Mouse (Mus musculus) gastrocnemius, adult 18-20 months (tissue): ENCODE results near the gene Il15. TPM values are rescaled to one million over a fixed set of nuclear protein-coding genes. Genes with fewer than 3 reads are reported as not detected.

Experiments
- DNase-seq: peaks from one replicate; pipeline ENCODE4 v3.0.0; 2021; ENCODE audit warnings: low spot score
- long read RNA-seq, 2 experiments: library from polyadenylated mRNA; stranded (forward); transcript quantifications; one replicate each; pipeline ENCODE4 v2.0.0; 2021
- total RNA-seq, 2 experiments: library from RNA; stranded (reverse); gene quantifications; 2 replicates each; pipeline ENCODE4 v1.2.3; 2021

Gene Il15
- 10 to 100 TPM in 1 of 2 experiments, 1 to 10 TPM in 1; 9.1 to 13.1 TPM for total RNA-seq
- long read RNA-seq, experiment 1, partial matches to known transcripts: 0 of 4 reads
- long read RNA-seq, experiment 1, other reads (novel, unspliced or antisense): 3 of 4 reads
- long read RNA-seq, experiment 2, partial matches to known transcripts: 0 of 2 reads
- long read RNA-seq, experiment 2, other reads (novel, unspliced or antisense): 2 of 2 reads

DNA sequence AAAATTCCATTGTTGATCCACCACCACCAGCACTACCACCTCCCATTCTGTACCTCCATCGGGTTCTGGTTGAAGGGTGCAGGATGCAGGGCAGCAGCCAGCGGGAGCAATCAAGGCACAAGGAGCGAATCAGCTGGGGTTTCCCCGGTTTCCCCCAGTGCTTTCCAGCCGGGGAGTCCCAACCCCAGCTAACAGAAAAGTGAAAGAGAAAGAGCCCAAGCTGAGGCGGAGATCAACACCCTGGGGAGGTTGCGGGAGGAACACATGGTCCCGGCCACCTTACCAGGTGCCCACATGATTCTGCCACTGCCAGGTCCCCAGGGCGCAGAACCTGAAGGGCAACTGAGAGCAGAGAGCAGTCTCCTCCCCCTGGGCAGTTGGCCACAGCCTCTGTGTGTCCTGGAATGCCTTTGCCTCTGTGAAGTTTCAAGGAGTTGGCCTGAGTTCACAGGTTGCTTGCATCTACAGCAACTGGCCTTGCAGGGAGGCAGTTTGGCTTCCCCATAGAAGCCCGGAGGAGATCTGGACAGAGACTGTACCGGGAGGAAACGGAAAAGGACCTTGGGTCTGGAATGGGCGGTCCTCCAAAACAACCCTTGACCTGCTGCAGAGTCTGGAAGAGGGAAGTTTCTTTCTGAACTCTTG, at the start of gene Il15:
Il15 (minus strand) TSS at position 537 of the 645 bp plus-strand sequence.
- peak; percentile 72 for DNase-seq

DNA sequence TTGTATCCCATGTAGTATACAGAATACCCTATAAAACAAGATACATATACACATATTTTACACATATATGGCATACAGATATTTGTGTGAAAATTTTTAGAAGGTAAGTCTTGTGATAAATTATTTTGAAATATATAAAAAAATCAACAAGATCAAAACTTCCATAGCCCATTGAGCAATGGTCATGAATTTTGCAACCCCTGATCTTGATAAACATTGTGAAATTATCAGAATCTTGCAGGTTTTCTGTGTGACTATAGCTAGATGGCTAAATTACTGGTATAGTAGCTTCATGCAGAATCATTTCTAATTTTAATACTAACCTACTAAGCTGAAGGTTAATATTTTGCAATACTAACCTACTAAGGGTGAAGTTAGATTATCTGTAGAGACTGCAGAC, 41.9 kb upstream of the Il15 start:
- DNase-seq: no peak

DNA sequence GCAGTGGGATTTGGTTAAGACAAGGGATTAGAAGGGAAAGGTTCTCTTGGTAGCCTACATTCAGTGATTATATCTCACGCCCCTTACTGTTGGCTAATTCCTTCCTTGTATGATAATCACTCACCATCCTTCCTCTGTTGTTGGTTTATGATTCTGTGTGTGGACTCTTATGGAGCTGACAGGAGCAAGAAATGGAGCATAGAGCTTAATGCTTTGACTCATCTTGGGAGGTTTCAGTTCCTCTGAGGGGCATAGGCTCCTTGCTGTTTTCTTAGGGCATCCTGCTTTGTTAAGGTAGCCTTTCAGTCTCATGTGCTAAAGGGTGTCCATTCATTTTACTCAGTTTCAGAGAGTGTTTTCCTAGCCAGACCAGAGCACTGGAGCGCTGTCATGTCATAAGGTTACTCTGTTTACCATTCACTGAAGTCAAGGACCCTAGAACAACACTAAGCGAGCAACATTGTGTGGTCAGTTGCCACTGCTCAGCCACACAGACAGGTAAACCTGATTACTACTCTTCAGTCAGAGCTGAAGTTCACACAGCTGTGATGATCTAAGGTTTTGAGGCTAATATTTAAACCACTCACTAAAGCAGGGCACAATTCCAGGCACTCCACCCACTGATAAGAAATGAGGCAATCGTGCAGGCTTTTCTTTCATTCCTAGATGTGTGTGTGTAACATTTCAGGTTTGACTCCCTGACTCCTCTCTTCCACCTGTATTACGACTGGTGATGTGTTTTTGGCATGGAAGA, 13.7 kb upstream of the Il15 start:
- DNase-seq: no peak

DNA sequence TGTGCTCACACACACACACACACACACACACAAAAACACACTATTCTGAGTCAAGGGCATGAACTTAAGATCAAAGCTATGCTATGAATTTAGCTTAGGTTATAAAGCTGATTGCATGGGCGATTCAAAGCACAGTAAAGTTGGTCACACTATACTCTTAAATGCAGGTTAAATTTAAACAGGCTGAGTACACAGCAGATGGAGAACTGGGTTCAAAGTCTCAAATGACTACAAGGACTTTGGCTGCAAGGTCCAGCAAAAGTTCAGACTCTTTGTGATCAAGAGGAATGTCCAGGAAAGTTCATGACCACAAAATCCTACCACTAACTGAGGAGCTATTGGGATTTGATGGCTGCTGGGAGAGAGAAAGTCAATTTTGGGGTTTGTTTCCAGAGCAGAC, 12.5 kb upstream of the Il15 start:
- no peak for DNase-seq

DNA sequence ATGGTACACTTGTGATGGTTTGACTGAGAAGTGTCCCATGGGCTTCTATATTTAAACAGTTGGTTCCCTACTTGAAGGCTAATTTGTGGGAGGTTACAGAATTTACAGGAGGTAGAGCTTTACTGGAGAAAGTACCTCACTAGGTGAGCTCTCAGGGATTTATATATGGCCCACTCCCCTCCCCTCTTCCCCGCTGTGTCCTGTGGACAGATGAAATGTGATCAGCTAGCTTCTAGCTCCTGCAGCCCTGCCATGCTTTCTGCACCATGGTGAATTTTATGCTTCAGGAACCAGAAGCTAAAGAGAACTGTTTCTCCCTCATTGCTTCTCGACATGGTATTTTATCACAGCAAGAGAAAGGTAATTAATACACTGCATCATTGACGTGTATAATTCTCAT, 7.1 kb upstream of the Il15 start:
- DNase-seq: no peak

DNA sequence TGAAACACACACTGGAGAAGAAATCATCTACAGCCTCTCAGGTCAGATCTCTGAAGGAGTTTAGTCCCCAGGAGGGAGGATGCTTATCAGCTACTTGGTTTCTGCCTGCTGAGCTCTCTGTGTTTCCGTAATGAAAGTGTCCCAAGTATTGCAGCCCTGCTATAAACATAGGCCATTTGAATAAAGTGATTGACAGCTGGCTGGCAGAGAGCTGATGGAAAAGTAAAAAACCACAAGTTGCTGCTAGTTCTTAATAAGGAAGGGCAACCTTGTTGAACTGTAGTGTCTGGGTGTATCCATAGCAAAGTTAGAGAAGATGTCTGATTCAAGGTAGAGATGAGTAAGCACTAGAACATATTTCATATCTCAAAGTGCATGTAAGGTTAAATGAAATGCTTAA, 4.0 kb upstream of the Il15 start:
- no peak for DNase-seq

DNA sequence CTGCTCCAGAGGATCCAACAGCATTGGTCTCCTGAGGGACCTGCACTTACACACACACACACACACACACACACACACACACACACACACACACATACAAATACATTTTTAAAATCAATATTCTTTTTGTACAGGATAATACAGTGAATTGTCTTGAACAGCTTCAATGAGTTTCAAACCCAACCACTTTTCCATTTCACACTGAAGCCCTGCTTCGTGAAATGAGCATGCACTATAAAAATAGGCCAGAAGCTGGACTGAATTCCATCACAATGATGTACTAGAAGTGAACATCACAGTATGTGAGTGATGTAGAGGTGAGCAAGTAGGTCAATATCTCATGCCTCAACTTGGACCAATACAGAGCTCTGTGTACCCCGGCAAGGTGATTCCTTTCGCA, 1.0 kb upstream of the Il15 start:
- no peak for DNase-seq

DNA sequence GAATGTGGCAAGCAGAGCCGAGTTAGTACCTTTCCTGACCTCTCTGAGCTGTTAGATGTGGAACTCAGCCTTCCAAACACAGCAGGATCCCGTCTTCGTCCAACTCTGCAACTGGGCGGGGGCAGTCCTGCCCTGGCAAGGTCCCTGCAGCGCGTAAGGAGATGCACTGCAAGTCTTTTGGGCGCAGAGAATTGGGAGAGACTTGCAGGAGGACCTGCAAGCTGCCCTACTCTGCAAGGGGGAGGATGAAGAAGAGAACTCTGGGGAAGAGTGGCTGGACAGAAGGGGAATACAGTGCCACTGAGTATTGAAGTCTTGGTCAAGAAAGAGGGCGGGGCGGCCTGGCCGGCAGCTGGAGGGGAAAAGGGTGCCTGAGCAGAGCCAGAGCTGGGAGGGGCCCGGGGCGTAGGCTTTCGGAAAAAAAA, 749 bp downstream of the Il15 start:
- peak; percentile 56 for DNase-seq

DNA sequence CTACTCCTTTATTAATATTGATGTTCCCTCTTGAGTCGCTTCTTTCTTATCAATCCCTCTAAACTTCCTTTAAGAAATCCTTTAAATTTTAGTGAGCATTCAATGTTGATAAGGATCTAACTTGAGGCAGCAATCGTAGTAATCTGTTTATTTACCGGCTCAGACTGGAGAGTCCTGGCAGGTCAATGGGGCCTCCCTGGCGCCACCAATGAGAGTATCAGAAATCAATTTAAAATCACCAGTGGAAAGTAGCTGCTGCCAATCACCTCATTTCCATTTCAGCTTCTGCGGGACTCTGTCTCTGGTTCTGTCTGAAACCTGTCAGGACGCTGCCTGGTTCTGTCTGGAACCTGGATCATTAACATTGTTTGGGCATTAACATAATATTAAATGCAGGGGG, 1.5 kb downstream of the Il15 start:
- no peak for DNase-seq

DNA sequence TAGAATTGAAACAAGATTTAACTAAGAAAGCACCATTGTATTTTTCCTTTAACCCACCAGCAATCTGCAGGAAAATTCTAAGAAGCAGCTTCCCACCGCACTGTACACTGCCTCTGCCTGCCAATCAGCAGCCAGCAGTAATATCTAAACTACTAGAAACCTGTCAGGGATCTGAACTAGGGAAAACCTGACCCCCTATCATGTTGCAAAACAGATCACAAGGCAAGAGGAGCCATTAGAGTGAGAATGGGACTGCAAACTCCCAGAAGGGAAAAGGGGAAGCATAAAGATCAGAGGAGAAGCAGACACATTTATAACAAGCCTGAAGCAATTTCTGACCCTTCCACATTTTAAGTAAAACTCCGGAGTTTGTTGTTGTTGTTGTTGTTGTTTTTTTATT, 2.0 kb downstream of the Il15 start:
- no peak for DNase-seq

DNA sequence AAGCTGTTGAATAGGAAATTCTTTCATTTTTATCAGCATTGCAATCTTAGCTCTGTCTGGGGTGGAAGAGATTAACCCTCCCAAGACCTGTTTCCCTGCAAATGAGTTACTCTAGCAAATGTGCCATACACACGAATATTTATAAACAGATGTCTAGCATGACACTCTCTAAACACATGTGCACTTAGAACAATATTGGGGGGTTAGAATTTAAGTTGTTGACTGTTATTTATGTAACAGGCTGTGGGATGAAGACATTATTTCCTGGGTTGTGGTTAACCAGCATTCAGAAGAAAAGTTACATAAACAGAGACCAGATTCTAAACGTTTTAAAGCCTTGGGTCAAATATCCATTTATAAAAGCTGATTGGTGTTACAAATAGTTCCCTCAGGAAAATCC, 2.6 kb downstream of the Il15 start:
- DNase-seq: no peak

DNA sequence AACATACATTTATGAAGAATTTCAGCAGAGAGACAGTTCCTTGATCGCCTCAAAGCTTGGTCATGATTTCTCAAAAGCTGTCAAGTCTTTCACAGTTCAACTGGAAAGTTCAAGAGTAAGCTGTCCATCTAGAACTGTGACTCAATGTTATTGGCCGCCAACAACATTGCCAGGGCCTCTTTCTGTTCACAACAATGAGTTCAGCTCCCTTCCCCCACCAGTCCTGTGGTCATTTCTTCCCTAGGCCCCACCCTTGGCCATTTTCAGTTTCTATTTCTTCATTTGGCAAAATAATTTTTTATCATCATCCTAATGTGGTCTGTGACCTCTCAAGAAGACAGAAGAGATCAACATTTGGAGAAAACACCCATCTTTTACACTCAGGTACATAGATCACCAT, 4.5 kb downstream of the Il15 start:
- peak; percentile 33 for DNase-seq

DNA sequence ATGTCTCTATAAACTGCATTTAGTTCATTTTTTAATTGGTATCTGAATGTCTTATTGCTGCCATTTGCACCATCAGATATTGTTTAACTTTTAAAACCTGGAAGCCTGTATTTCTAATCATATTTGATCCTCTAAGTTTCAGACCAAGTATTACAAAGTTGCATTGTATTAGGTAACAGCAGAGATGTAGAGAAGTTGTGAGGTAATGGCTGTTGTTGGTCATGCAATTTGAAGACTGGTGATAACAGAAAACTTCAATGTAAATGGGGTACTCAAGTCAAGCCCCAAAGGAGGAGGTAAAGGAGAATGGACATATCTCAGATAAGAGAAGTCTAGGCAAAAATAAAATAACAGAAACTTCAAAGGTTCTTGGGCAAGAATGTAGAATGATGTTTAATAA, 11.8 kb downstream of the Il15 start:
- no peak for DNase-seq

DNA sequence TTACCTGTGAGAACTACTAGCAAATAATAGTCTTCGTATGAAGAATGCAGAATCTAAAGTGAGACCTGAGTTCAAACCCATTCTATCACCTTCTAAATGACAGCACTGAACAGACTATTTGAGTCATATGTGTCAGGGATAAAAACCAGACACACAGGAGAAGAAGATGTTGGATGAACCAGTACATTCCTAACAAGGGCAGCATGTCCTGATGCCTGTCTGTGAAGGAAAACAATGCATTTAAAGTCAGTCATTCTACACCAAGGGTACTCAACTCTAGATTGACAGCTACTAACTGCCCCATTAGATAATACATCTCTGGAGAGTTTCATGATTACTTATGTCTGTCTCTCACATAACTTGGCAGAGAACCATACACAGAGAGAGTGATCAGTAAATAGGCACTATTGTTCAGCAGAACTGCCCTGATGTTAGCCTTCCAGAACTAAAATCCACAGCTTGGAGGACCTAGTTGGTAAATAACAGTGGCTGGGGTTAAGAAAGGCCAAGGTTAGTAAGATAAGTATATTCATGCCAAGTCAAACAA, 14.6 kb downstream of the Il15 start:
- DNase-seq: no peak

DNA sequence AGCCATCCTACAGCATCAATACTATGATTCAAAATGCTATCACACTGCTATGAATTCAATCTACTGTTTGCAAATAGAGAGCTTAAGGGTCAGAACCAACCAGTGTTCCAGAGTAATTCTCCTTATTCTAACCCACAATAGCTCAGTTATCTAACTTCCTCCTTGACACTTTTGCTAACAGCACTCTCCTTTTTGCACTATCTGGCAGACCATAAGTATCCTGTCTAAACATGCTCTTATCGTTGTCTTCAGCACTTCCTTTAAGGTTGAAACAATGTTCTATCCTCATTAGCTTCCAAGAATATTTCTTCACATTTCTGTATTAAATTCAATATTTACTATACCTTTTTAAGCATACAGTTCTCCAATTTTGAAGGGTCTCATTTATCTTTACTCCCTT, 15.4 kb downstream of the Il15 start:
- no peak for DNase-seq

DNA sequence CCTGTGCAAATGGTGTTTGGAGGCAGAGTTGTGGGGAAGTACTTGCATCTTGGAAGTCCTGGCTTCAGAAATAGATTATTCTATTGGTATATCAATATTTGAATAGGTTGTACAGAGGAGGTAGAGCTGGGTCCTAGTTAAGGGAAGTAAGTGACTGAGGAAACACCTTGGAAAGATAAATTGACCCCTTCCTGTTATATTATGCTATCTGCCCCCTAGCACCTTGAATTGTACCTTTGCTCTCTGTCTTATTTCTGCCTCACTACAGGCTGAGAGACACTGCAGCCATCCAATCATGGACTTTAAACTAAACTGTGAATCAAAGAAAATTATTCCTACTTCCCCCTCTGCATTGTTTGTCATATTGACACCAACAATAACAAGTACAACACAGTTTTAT, 17.2 kb downstream of the Il15 start:
- no peak for DNase-seq

DNA sequence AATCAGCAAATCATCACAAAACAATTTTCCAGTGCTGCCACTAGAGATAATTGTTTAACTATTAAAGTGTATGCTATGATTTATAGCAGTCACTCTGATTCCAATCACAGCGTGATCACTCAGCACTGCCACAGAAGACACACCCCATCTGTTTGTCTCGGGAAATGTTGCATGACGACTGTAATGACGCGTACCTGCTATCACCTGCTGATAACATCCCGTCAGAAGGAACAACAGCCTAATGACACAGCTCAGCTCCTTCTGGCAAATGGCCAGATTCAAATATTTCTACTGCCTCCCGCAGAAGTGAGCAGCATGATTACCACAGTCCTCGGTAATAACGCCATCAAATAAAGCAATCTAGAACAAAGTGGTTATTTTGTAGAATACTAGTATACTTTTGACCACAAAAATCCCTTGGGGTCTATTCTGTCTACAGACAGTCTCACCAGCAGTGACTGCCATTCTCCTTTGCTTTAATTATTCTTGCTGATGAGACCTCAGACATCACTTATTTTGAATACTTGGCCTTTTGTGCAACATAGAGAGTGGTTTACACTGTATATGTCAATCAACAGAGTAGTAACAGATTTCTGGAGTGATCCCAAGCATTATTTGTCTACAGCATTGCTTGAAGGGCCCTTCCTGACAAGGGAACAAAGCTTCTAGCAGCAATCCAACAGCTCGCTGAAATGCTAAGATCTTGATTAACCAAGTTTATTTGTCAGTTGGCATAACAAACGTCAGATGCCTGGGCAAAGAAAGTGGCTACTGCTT, 18.4 kb downstream of the Il15 start:
- DNase-seq: no peak

DNA sequence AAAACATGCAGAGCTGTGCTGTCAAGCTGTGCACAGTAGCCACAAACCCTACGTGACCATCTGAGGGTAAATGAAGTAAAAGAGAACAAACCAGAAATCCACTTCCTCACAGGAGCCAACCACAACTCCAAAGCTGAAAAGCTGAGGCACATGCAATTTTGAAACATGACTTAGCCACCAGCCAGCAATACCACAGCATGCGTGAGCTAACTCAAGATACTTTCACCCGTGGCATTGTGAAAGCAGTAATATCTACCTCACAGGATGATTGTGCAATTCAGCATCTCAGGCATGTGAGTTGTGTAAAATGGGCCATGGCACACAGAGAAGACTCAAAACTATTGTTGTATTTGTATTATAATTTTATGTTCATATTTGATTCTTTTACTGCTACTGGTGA, 19.7 kb downstream of the Il15 start:
- no peak for DNase-seq

DNA sequence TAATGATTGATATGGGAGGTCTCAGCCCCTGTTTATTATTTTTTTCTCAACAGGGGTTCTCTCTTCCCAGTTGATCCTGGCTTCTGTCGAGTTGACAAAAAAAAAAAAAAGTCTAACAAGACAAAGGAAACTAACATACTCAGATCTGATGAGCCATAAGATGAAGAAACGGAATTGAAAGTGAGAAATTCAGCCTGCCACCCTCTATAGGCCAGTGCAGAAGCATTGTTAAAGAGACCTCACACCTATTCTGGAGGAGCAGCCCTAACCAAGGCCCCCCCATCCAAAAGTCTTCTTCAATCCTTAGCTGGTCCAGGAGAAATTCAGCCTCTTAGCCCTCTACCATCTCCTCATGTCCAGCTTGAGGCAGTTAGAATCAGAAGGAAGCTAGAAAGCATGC, 20.7 kb downstream of the Il15 start:
- DNase-seq: no peak

DNA sequence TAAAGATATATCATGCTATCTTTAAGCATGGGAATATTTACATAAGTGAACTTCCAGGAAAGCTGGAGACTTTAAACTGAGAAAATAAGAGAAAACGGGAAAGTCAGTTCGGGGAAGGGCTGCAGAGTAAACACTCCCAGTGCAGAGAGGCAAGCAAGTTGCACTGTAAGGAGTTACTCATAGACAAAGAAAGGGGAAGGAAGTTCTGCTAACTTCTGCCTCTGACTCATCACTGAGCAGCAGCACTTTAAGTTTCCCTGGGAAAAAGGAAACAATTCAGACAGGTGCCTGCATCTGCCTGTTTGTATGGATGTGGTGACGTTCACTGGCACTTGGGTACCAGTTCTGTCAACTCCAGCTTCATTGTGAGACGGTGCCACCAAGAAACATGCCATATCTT, 28.6 kb downstream of the Il15 start:
- DNase-seq: no peak

DNA sequence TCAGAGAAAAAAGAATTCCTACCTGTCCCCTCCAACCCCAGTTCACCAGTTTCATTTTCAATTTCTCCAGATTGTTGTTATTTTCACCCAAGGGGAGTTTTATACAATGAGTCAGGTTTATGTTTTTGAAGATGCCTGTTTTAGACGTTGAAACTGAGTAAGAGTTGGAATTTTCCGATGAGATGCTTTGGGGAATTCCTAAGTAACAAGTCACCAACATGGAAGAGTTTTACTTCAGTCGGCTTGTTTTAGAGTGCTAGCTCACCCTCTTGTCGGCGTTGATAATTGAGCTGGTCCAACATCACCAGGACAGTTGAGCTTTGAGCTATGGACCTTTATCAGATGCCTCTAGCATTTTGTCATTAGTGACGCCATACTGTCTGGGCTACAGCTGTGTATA, 30.2 kb downstream of the Il15 start:
- no peak for DNase-seq

DNA sequence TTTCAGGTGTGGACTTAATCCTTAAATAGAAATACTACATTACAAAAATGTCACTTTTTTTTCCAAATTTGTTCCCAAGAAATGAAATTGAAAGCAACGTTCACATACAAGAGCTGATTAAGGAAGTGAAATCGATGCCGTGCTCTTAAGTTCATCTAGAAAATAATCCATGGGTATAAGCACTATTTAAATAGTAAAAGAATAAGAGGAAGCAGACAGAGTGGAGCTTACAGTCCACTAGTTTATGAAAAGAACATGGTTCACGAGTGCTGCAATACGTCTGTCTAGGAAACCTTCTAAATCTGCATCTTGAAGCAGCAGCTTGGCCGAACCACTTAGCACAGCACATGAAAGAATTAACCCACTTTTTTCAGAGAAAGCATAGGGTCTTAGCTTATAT, 32.4 kb downstream of the Il15 start:
- no peak for DNase-seq
